Mouse (Mus musculus) CH12.LX (cell line): ENCODE measurements around the gene Fam117a. TPM values are rescaled to one million over a fixed set of nuclear protein-coding genes. Genes with fewer than 3 reads are reported as not detected.

ENCODE experiments used
- DNase-seq: peaks from one replicate; pipeline ENCODE4 v3.0.0-alpha.2; 2013; ENCODE audit errors: extremely low read depth
- H3K27ac ChIP-seq: 2 replicates; pipeline ENCODE4 v1.5.1; 2012; ENCODE audit warnings: low read depth, mild to moderate bottlenecking, control low read depth, moderate library complexity; ENCODE audit not compliant: insufficient read depth
- H3K27me3 ChIP-seq: replicated peaks from 2 replicates; pipeline ENCODE3; 2012; ENCODE audit warnings: inconsistent platforms
- H3K36me3 ChIP-seq, 2 experiments: replicated peaks in 1 of 2; 2 replicates each; pipeline versions ENCODE3 to v1.6.1; 2012; ENCODE audit warnings: inconsistent platforms in 1 of 2, low read length in 1 of 2, mild to moderate bottlenecking in 1 of 2, mixed read lengths in 1 of 2, moderate library complexity in 1 of 2; ENCODE audit not compliant: control insufficient read depth in 1 of 2, insufficient read depth in 1 of 2
- H3K4me1 ChIP-seq, 2 experiments: 2 replicates each; pipeline ENCODE4 v1.6.1; 2012; ENCODE audit warnings: inconsistent platforms in 1 of 2, moderate library complexity in 1 of 2; ENCODE audit not compliant: insufficient read depth in 2 of 2, control insufficient read depth in 1 of 2
- H3K4me2 ChIP-seq: 2 replicates; pipeline ENCODE4 v1.6.1; 2012; ENCODE audit warnings: low read depth, mild to moderate bottlenecking, control low read depth; ENCODE audit not compliant: poor library complexity, insufficient read depth, severe bottlenecking
- H3K4me3 ChIP-seq, 3 experiments: fragments of 150-350 bp in 1 of 3; sonication (generic) in 1 of 3; replicated peaks in 1 of 3; 2 replicates each; pipeline versions ENCODE3 to v1.5.1; 2011 to 2012; ENCODE audit warnings: low read depth in 2 of 3, low read length in 2 of 3, mild to moderate bottlenecking in 2 of 3, moderate library complexity in 2 of 3, control low read depth in 1 of 3, improper control_type of control experiment in 1 of 3, inconsistent platforms in 1 of 3, mixed read lengths in 1 of 3; ENCODE audit not compliant: poor library complexity in 1 of 3
- H3K79me2 ChIP-seq: replicated peaks from 2 replicates; pipeline ENCODE4 v1.6.1; 2012; ENCODE audit warnings: mild to moderate bottlenecking, moderate library complexity; ENCODE audit not compliant: control insufficient read depth, poor library complexity, insufficient read depth, severe bottlenecking; ENCODE audit errors: extremely low read depth
- H3K9ac ChIP-seq: 2 replicates; pipeline ENCODE4 v1.6.1; 2012; ENCODE audit warnings: low read depth, mild to moderate bottlenecking, control low read depth, moderate library complexity; ENCODE audit not compliant: insufficient read depth
- H3K9me3 ChIP-seq: replicated peaks from 2 replicates; pipeline ENCODE3; 2012; ENCODE audit warnings: low read length, inconsistent platforms, mixed read lengths
- CHD1 ChIP-seq: IDR thresholded peaks from 2 replicates; pipeline ENCODE4 v1.6.1; 2012; ENCODE audit warnings: low read depth, low read length, improper control_type of control experiment, inconsistent platforms
- E2F4 ChIP-seq: IDR thresholded peaks from 2 replicates; pipeline ENCODE4 v1.6.1; 2011; ENCODE audit warnings: low read depth, low read length, improper control_type of control experiment; ENCODE audit not compliant: insufficient replicate concordance
- ELF1 ChIP-seq: IDR thresholded peaks from 2 replicates; pipeline ENCODE4 v1.6.1; 2014; ENCODE audit warnings: low read depth, mild to moderate bottlenecking, inconsistent platforms, low read length, improper control_type of control experiment
- ETS1 ChIP-seq: conservative IDR thresholded peaks from 2 replicates; pipeline ENCODE4 v1.6.1; 2012; ENCODE audit warnings: low read depth, mild to moderate bottlenecking, inconsistent platforms, low read length, improper control_type of control experiment, moderate library complexity
- GABPA ChIP-seq: IDR thresholded peaks from 2 replicates; pipeline ENCODE4 v1.6.1; 2012; ENCODE audit warnings: low read depth, low read length, improper control_type of control experiment, inconsistent platforms; ENCODE audit not compliant: insufficient replicate concordance
- JUN ChIP-seq: IDR thresholded peaks from 2 replicates; pipeline ENCODE4 v1.6.1; 2011; ENCODE audit warnings: low read depth, mild to moderate bottlenecking, low read length, improper control_type of control experiment, moderate library complexity; ENCODE audit not compliant: insufficient read depth
- MAFK ChIP-seq: IDR thresholded peaks from 2 replicates; pipeline ENCODE4 v1.6.1; 2011; ENCODE audit warnings: low read length, improper control_type of control experiment; ENCODE audit not compliant: insufficient replicate concordance
- MAX ChIP-seq: IDR thresholded peaks from 2 replicates; pipeline ENCODE4 v1.6.1; 2011; ENCODE audit warnings: low read length, improper control_type of control experiment
- MEF2A ChIP-seq: IDR thresholded peaks from 2 replicates; pipeline ENCODE4 v1.6.1; 2014; ENCODE audit warnings: low read depth, mild to moderate bottlenecking, inconsistent platforms, low read length, improper control_type of control experiment, borderline replicate concordance
- MXI1 ChIP-seq: IDR thresholded peaks from 2 replicates; pipeline ENCODE4 v1.6.1; 2011; ENCODE audit warnings: mild to moderate bottlenecking, low read depth, low read length, improper control_type of control experiment
- NELFE ChIP-seq: IDR thresholded peaks from 2 replicates; pipeline ENCODE4 v1.6.1; 2011; ENCODE audit warnings: low read depth, low read length, improper control_type of control experiment
- PAX5 ChIP-seq: IDR thresholded peaks from 2 replicates; pipeline ENCODE4 v1.6.1; 2012; ENCODE audit warnings: low read length, inconsistent platforms, mixed read lengths
- POLR2A ChIP-seq: IDR thresholded peaks from 2 replicates; pipeline ENCODE4 v1.6.1; 2011; ENCODE audit warnings: low read depth, mild to moderate bottlenecking, improper control_type of control experiment, low read length
- RAD21 ChIP-seq: IDR thresholded peaks from 2 replicates; pipeline ENCODE4 v1.6.1; 2011; ENCODE audit warnings: low read depth, mild to moderate bottlenecking, low read length, improper control_type of control experiment, moderate library complexity
- SIN3A ChIP-seq: IDR thresholded peaks from 2 replicates; pipeline ENCODE4 v1.6.1; 2012; ENCODE audit warnings: low read length, improper control_type of control experiment, inconsistent platforms
- TCF12 ChIP-seq: IDR thresholded peaks from 2 replicates; pipeline ENCODE4 v1.6.1; 2014; ENCODE audit warnings: low read depth, mild to moderate bottlenecking, inconsistent platforms, low read length, improper control_type of control experiment
- UBTF ChIP-seq: IDR thresholded peaks from 2 replicates; pipeline ENCODE4 v1.6.1; 2012; ENCODE audit warnings: low read depth, mild to moderate bottlenecking, inconsistent platforms, low read length, improper control_type of control experiment, moderate library complexity
- ZC3H11A ChIP-seq: IDR thresholded peaks from 2 replicates; pipeline ENCODE4 v1.6.1; 2012; ENCODE audit warnings: low read depth, mild to moderate bottlenecking, inconsistent platforms, low read length, improper control_type of control experiment
- ZMIZ1 ChIP-seq: IDR thresholded peaks from 2 replicates; pipeline ENCODE4 v1.6.1; 2012; ENCODE audit warnings: low read depth, mild to moderate bottlenecking, inconsistent platforms, low read length, improper control_type of control experiment
- dilution Hi-C: fragments of 300-500 bp; cut with MboI; formaldehyde crosslinking; loops from 2 replicates; pipeline ENCODE4 v1.14.3; 2020; ENCODE audit warnings: low sequenced_read_pairs; ENCODE audit not compliant: extremely low pct_unique_long_range_greater_than_20kb, extremely low pct_ligation_motif_present
- in situ Hi-C: fragments of 300-500 bp; cut with MboI; formaldehyde crosslinking; loops from 3 replicates; pipeline ENCODE4 v1.14.3; 2019; ENCODE audit warnings: low sequenced_read_pairs, low pct_ligation_motif_present, low pct_unique_long_range_greater_than_20kb, mixed read lengths
- polyA plus RNA-seq: library from polyadenylated mRNA; unstranded; fragments of >175 nt; gene quantifications from 2 replicates; pipeline ENCODE4 v1.2.1, GENCODE M21; 2012; ENCODE audit warnings: low read depth; ENCODE audit not compliant: insufficient read length
- total RNA-seq, 2 experiments: library from RNA; depleted of rRNA; stranded (reverse); fragments of 300-350 nt in 1 of 2; fragments of >200 nt in 1 of 2; gene quantifications; 2 replicates each; pipeline ENCODE4 v1.2.3; 2012 to 2014

The Fam117a gene
- total and polyA plus RNA-seq, 3 experiments = 0.54 to 2.2 (median 0.91) TPM

DNA sequence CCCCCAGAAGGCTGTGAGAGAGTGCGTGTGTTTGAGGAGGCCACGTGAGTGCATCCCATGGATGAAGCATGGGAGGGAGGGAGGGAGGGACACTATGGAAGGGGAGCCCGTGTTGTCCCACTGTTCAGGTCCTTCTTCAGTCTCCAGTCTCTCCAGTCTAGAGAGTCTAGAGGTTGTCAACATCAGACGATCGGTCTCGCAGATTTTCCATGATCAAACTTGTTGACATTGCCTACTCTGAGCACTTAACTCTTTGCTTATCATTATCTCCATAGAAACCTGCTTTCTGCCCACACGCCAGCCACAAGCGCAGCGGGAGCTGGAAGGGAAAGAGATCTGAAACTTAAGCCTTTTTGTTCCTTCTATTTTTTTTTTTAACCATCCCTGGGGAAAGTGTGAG lies 42.1 kb downstream of the Fam117a start:
- H3K79me2 ChIP-seq = no peaks in the 10 kb centered on the region
- DNase-seq = no peak
- H3K27ac ChIP-seq = no peak overlapping the region
- H3K4me1 ChIP-seq = 0 out of 4 replicates have a peak, but pooled peaks cover 0 to under 1% of the 10 kb centered on the region in 2 experiments
- in situ Hi-C loops = loop anchor here (25.0 kb wide), 1 partner anchor 283 kb away; the partner anchor contains the start of gene Phb
- dilution Hi-C loops = no loop called here
- peaks cover 64% of the 10 kb centered on the region for H3K27me3 ChIP-seq
- H3K4me2 ChIP-seq = no peak overlapping the region
- H3K36me3 ChIP-seq = peaks cover 0 to 2% of the 10 kb centered on the region in 2 experiments
- no peak overlapping the region for H3K4me3 ChIP-seq
- no peak overlapping the region for H3K9ac ChIP-seq
- peaks cover under 1% of the 10 kb centered on the region for H3K9me3 ChIP-seq
- TF ChIP-seq UBTF = no peak
- no peak for TF ChIP-seq MXI1
- no peak for TF ChIP-seq ETS1
- TF ChIP-seq MAX = no peak
- no peak for TF ChIP-seq MEF2A
- no peak for TF ChIP-seq ZC3H11A
- TF ChIP-seq ZMIZ1 = no peak
- no peak for TF ChIP-seq MAFK
- TF ChIP-seq E2F4 = no peak
- TF ChIP-seq ELF1 = no peak
- no peak for TF ChIP-seq SIN3A
- no peak for TF ChIP-seq CHD1
- no peak for TF ChIP-seq GABPA
- no peak for TF ChIP-seq RAD21
- TF ChIP-seq TCF12 = no peak
- no peak for TF ChIP-seq POLR2A
- no peak for TF ChIP-seq PAX5
- TF ChIP-seq JUN = no peak
- no peak for TF ChIP-seq NELFE

DNA sequence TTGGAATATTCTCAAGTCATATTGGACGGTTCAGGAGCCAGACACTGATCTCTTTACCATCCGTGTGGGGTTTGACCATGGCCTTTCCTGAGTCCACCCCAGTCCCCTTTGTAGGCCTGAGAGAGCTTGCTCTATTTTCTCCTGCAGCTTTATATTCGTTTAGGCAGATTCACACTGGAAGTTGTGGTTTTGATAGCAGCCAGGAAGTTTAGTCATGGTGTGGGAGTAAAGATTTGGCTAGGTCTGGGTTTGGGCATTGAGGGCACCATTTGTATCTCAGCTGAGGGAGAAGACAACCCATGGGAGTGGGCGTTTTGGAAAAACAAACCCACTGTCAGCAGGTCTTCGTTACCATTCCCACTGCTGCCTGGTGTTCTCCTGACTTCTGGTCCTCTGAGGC lies 42.7 kb downstream of the Fam117a start:
- Histone ChIP-seq H3K27me3 (peaks cover 64% of the 10 kb centered on the region), H3K9ac (no peak overlapping the region), H3K27ac (no peak overlapping the region), H3K36me3 (peaks cover 0 to 2% of the 10 kb centered on the region in 2 experiments), H3K4me2 (no peak overlapping the region), H3K9me3 (no peaks in the 10 kb centered on the region), H3K4me3 (no peak overlapping the region), H3K4me1 (0 out of 4 replicates have a peak, but pooled peaks cover 0 to 3% of the 10 kb centered on the region in 2 experiments), H3K79me2 (no peaks in the 10 kb centered on the region)
- DNase-seq = no peak
- in situ Hi-C loops = loop anchor here (25.0 kb wide), 1 partner anchor 283 kb away; the partner anchor contains the start of gene Phb
- no peak for TF ChIP-seq TCF12
- dilution Hi-C loops = no loop called here
